Mouse (Mus musculus) brown adipose tissue, adult 24 weeks (tissue): ENCODE results near the gene Methig1. TPM values are rescaled to one million over a fixed set of nuclear protein-coding genes. Genes with fewer than 3 reads are reported as not detected.
"Not testable (repeated sequence)": the region's sequence is repeated elsewhere in the genome, so short reads cannot be mapped to it uniquely, and the experiment has no call there.

Experiments used
- H3K27ac ChIP-seq: fragments of 200-500 bp; replicated peaks from 2 replicates; pipeline ENCODE4 v1.5.1; 2012; ENCODE audit warnings: low read depth, mild to moderate bottlenecking, low read length
- H3K4me1 ChIP-seq: fragments of 200-500 bp; 2 replicates; pipeline ENCODE4 v1.6.1; 2012; ENCODE audit warnings: low read length, mixed read lengths; ENCODE audit not compliant: control insufficient read depth, insufficient read depth, insufficient read length
- H3K4me3 ChIP-seq: fragments of 200-500 bp; 2 replicates; pipeline ENCODE4 v1.5.1; 2012; ENCODE audit warnings: low read depth, mild to moderate bottlenecking, low read length, moderate library complexity; ENCODE audit not compliant: insufficient read depth
- polyA plus RNA-seq: library from polyadenylated mRNA; stranded (reverse); fragments of >200 nt; gene quantifications from 2 replicates; pipeline ENCODE4 v1.2.4, GENCODE M21; 2012; ENCODE audit not compliant: missing spikeins, insufficient read depth, insufficient read length

Methig1 gene
- polyA plus RNA-seq, 1 experiment = not detected

GRCm38 (mm10) chr15:100365967-100366366, 13.0 kb downstream of the Methig1 start:
- not testable (repeated sequence) for H3K4me3 ChIP-seq, H3K4me1 ChIP-seq, H3K27ac ChIP-seq

GRCm38 (mm10) chr15:100367119-100367518, 14.2 kb downstream of the Methig1 start:
- Histone ChIP-seq H3K4me1 (no peaks in the 10 kb centered on the region), H3K27ac (no peak overlapping the region), H3K4me3 (no peak overlapping the region)

GRCm38 (mm10) chr15:100375066-100375465, 22.1 kb downstream of the Methig1 start:
- no peak overlapping the region for H3K27ac ChIP-seq
- no peaks in the 10 kb centered on the region for H3K4me1 ChIP-seq
- no peak overlapping the region for H3K4me3 ChIP-seq

GRCm38 (mm10) chr15:100377847-100378505, 25.0 kb downstream of the Methig1 start:
- H3K4me1 ChIP-seq, H3K4me3 ChIP-seq, H3K27ac ChIP-seq: not testable (repeated sequence)

- Histone ChIP-seq H3K27ac (no peak overlapping the region), H3K4me3 (no peak overlapping the region), H3K4me1 (no peaks in the 10 kb centered on the region)
Observed at GRCm38 (mm10) chr15:100379658-100380057, 26.7 kb downstream of the Methig1 start.

GRCm38 (mm10) chr15:100380104-100380503, 27.2 kb downstream of the Methig1 start:
- no peaks in the 10 kb centered on the region for H3K4me1 ChIP-seq
- no peak overlapping the region for H3K4me3 ChIP-seq
- H3K27ac ChIP-seq = no peak overlapping the region

- Histone ChIP-seq H3K27ac (no peak overlapping the region), H3K4me3 (no peak overlapping the region), H3K4me1 (no peaks in the 10 kb centered on the region)
Observed at GRCm38 (mm10) chr15:100385705-100386104, 32.8 kb downstream of the Methig1 start.

GRCm38 (mm10) chr15:100387544-100388223, 34.7 kb downstream of the Methig1 start:
- H3K27ac ChIP-seq = no peak overlapping the region
- H3K4me3 ChIP-seq = no peak overlapping the region
- peaks cover 2% of the 10 kb centered on the region; the same call in 1 of the 2 replicates for H3K4me1 ChIP-seq

- Histone ChIP-seq H3K27ac (no peak overlapping the region), H3K4me3 (no peak overlapping the region), H3K4me1 (peaks cover 2% of the 10 kb centered on the region; the same call in 1 of the 2 replicates)
Observed at GRCm38 (mm10) chr15:100388224-100388835, 35.4 kb downstream of the Methig1 start.

GRCm38 (mm10) chr15:100388886-100389285, 35.9 kb downstream of the Methig1 start:
- Histone ChIP-seq H3K4me3 (no peak overlapping the region), H3K4me1 (peaks cover 2% of the 10 kb centered on the region; the same call in 1 of the 2 replicates), H3K27ac (no peak overlapping the region)

- peaks cover 2% of the 10 kb centered on the region; the same call in 1 of the 2 replicates for H3K4me1 ChIP-seq
- no peak overlapping the region for H3K4me3 ChIP-seq
- H3K27ac ChIP-seq = no peak overlapping the region
Observed at GRCm38 (mm10) chr15:100391066-100391465, 38.1 kb downstream of the Methig1 start.

- Histone ChIP-seq H3K4me1 (peaks cover 2% of the 10 kb centered on the region; the same call in 1 of the 2 replicates), H3K4me3 (no peak overlapping the region), H3K27ac (no peak overlapping the region)
Observed at GRCm38 (mm10) chr15:100391599-100391998, 38.6 kb downstream of the Methig1 start.

GRCm38 (mm10) chr15:100393016-100393415, 40.1 kb downstream of the Methig1 start:
- Histone ChIP-seq H3K4me1 (peaks cover 2% of the 10 kb centered on the region; the same call in 1 of the 2 replicates), H3K4me3 (no peak overlapping the region), H3K27ac (no peak overlapping the region)

- Histone ChIP-seq H3K4me3 (no peak overlapping the region), H3K27ac (no peak overlapping the region), H3K4me1 (peaks cover 2% of the 10 kb centered on the region; the same call in 1 of the 2 replicates)
Observed at GRCm38 (mm10) chr15:100395561-100395960, 42.6 kb downstream of the Methig1 start.

GRCm38 (mm10) chr15:100400592-100401250, 47.8 kb downstream of the Methig1 start:
- Histone ChIP-seq H3K4me3 (no peak overlapping the region), H3K4me1 (no peaks in the 10 kb centered on the region), H3K27ac (no peak overlapping the region)
